Mouse (Mus musculus) gastrocnemius, adult 18-20 months (tissue): ENCODE data around the gene Fgfrl1. TPM values are rescaled to one million over a fixed set of nuclear protein-coding genes. Genes with fewer than 3 reads are reported as not detected.

Source experiments
- DNase-seq: peaks from one replicate; pipeline ENCODE4 v3.0.0; 2021; ENCODE audit warnings: low spot score
- long read RNA-seq, 2 experiments: library from polyadenylated mRNA; stranded (forward); transcript quantifications; one replicate each; pipeline ENCODE4 v2.0.0; 2021
- total RNA-seq, 2 experiments: library from RNA; stranded (reverse); gene quantifications; 2 replicates each; pipeline ENCODE4 v1.2.3; 2021

Gene Fgfrl1
- 10 to 100 TPM; 23.3 to 29.9 TPM for total RNA-seq
- long read RNA-seq, experiment 1, transcript Fgfrl1-201 (7 exons, 2,329 nt): major isoform, 10 of 15 reads
- long read RNA-seq, experiment 1, partial matches to known transcripts: 1 of 15 reads
- long read RNA-seq, experiment 1, other reads (novel, unspliced or antisense): 3 of 15 reads
- long read RNA-seq, experiment 2, transcript Fgfrl1-201 (7 exons, 2,329 nt): major isoform, 5 of 11 reads
- long read RNA-seq, experiment 2, partial matches to known transcripts: 2 of 11 reads
- long read RNA-seq, experiment 2, other reads (novel, unspliced or antisense): 4 of 11 reads

GRCm38 (mm10) chr5:108692271-108692670 is at the start of gene Fgfrl1:
TSS of gene Fgfrl1 (plus strand) at chr5:108692382.
- DNase-seq: peak; percentile 50

- DNase-seq: no peak
Observed at GRCm38 (mm10) chr5:108643674-108644073, 48.5 kb upstream of the Fgfrl1 start.

- no peak for DNase-seq
Observed at GRCm38 (mm10) chr5:108645651-108646342, 46.4 kb upstream of the Fgfrl1 start.

GRCm38 (mm10) chr5:108646343-108646660 is 45.9 kb upstream of the Fgfrl1 start:
- DNase-seq: no peak

- DNase-seq: no peak
Observed at GRCm38 (mm10) chr5:108647311-108647710, 44.9 kb upstream of the Fgfrl1 start.

GRCm38 (mm10) chr5:108647820-108648465 is 44.2 kb upstream of the Fgfrl1 start:
- DNase-seq: no peak

- no peak for DNase-seq
Observed at GRCm38 (mm10) chr5:108648937-108649576, 43.1 kb upstream of the Fgfrl1 start.

- no peak for DNase-seq
Observed at GRCm38 (mm10) chr5:108650341-108650740, 41.8 kb upstream of the Fgfrl1 start.

- DNase-seq: no peak
Observed at GRCm38 (mm10) chr5:108651136-108651720, 41.0 kb upstream of the Fgfrl1 start.

- DNase-seq: peak; percentile 70
Observed at GRCm38 (mm10) chr5:108651823-108652222, 40.4 kb upstream of the Fgfrl1 start.

- DNase-seq: no peak
Observed at GRCm38 (mm10) chr5:108653341-108653740, 38.8 kb upstream of the Fgfrl1 start.

- no peak for DNase-seq
Observed at GRCm38 (mm10) chr5:108654444-108654990, 37.7 kb upstream of the Fgfrl1 start.

- no peak for DNase-seq
Observed at GRCm38 (mm10) chr5:108655381-108655780, 36.8 kb upstream of the Fgfrl1 start.

GRCm38 (mm10) chr5:108655891-108656650 is 36.1 kb upstream of the Fgfrl1 start:
- no peak for DNase-seq

GRCm38 (mm10) chr5:108657406-108657805 is 34.8 kb upstream of the Fgfrl1 start:
- DNase-seq: no peak

- DNase-seq: no peak
Observed at GRCm38 (mm10) chr5:108658611-108659010, 33.6 kb upstream of the Fgfrl1 start.

- DNase-seq: no peak
Observed at GRCm38 (mm10) chr5:108659698-108660631, 32.2 kb upstream of the Fgfrl1 start, which contains the start of gene Idua. TSS of gene Idua (plus strand) at chr5:108660331.

- DNase-seq: peak; percentile 94
Observed at GRCm38 (mm10) chr5:108660632-108661268, 31.4 kb upstream of the Fgfrl1 start.

- DNase-seq: no peak
Observed at GRCm38 (mm10) chr5:108662772-108663171, 29.4 kb upstream of the Fgfrl1 start.
